Mouse (Mus musculus) erythroblast, embryonic 14.5 days (primary cell): ENCODE measurements around the gene Dars.

Experiments
- GATA1 ChIP-seq: IDR thresholded peaks from 2 replicates; pipeline ENCODE4 v1.6.1; 2012; ENCODE audit warnings: low read length, inconsistent platforms, mixed read lengths
- TAL1 ChIP-seq: IDR thresholded peaks from 3 replicates; pipeline ENCODE4 v1.6.1; 2012; ENCODE audit warnings: low read length, inconsistent platforms, mixed read lengths

- TF ChIP-seq TAL1 (no peak), GATA1 (no peak)
These were observed 57.4 kb downstream of the Dars start, which contains the start of gene Mcm6 for GRCm38 (mm10) chr1:128359554-128360376.
